Mouse (Mus musculus): ENCODE measurements around the gene Gm45753. TPM values are rescaled to one million over a fixed set of nuclear protein-coding genes. Genes with fewer than 3 reads are reported as not detected.

Gm45753 gene
- polyA plus RNA-seq, 2 experiments = not detected

DNA sequence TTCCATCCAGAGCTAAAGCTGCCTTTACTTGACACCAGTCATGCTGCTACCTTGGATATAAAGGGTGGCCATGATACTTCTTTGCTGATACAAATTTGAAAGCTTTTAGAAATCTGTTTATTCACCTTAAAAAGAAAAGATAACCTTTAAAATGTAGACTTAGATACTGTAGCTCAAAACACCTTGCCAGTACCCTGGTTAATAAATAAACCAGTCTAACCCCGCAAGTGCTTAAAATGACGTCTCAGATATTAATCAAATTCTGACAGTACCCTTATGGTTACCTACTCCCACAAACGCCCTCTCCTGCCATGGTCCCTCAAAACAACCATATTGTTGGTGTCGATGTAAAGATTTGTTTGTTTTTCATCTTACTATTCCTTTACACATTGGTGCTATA, 15.9 kb upstream of the Gm45753 start:
- no peak overlapping the region for H3K9ac ChIP-seq (ENCODE audit: low read depth, low read length, severe bottlenecking)
- H3K4me2 ChIP-seq (replicated peaks; ENCODE audit: low read depth, low read length, severe bottlenecking) = no peak overlapping the region
- no peak overlapping the region for H3K4me3 ChIP-seq (replicated peaks; ENCODE audit: low read length)
- no peak overlapping the region for H3K27ac ChIP-seq (replicated peaks; ENCODE audit: low read depth, low read length)
- no peaks in the 10 kb centered on the region for H3K9me3 ChIP-seq (ENCODE audit: control insufficient read depth, low read length)
- no peaks in the 10 kb centered on the region for H3K36me3 ChIP-seq (ENCODE audit: control insufficient read depth, insufficient read depth, low read length)
- no peak for TF ChIP-seq POLR2A (IDR thresholded peaks at IDR 0.05; ENCODE audit: borderline replicate concordance, extremely low read depth, insufficient read depth, insufficient read length)
- no peaks in the 10 kb centered on the region for H3K27me3 ChIP-seq (ENCODE audit: control insufficient read depth, insufficient read depth, low read length)
- no peaks in the 10 kb centered on the region for H3K4me1 ChIP-seq (ENCODE audit: control insufficient read depth, insufficient read depth, low read length)
- DNase-seq (ENCODE audit: low spot score) (no peak), ATAC-seq (ENCODE audit: low FRiP score, low read depth) (no peak)
- 85% methylated on average over 4 of the region's 4 CpGs for WGBS

DNA sequence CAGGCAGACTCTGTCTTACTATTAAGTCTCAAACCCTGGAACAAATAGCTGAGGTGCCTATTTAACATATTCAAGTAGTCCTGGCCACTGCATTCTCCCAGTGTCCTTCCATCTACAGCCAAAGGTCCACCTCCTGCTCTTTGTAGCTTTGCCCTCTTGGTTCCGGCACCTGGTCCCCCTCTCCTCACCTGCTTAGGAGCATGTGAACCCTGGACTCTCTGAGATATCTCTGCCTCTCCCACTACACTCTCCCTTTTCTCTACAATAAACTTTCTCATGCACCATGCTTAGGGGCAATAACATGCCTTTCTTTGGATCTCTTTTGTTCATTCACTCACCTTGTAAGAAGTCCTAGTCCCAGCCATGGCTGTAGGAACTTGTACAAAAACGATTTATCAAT, 13.1 kb upstream of the Gm45753 start:
- Histone ChIP-seq H3K9ac (ENCODE audit: low read depth, low read length, severe bottlenecking) (no peak overlapping the region), H3K36me3 (ENCODE audit: control insufficient read depth, insufficient read depth, low read length) (no peaks in the 10 kb centered on the region), H3K27me3 (ENCODE audit: control insufficient read depth, insufficient read depth, low read length) (no peaks in the 10 kb centered on the region), H3K27ac (replicated peaks; ENCODE audit: low read depth, low read length) (no peak overlapping the region), H3K4me3 (replicated peaks; ENCODE audit: low read length) (no peak overlapping the region), H3K4me2 (replicated peaks; ENCODE audit: low read depth, low read length, severe bottlenecking) (no peak overlapping the region), H3K9me3 (ENCODE audit: control insufficient read depth, low read length) (no peaks in the 10 kb centered on the region), H3K4me1 (ENCODE audit: control insufficient read depth, insufficient read depth, low read length) (no peaks in the 10 kb centered on the region)
- 82% methylated on average over 2 of the region's 2 CpGs for WGBS
- no peak for DNase-seq (ENCODE audit: low spot score)
- no peak for TF ChIP-seq POLR2A (IDR thresholded peaks at IDR 0.05; ENCODE audit: borderline replicate concordance, extremely low read depth, insufficient read depth, insufficient read length)
- no peak for ATAC-seq (ENCODE audit: low FRiP score, low read depth)

DNA sequence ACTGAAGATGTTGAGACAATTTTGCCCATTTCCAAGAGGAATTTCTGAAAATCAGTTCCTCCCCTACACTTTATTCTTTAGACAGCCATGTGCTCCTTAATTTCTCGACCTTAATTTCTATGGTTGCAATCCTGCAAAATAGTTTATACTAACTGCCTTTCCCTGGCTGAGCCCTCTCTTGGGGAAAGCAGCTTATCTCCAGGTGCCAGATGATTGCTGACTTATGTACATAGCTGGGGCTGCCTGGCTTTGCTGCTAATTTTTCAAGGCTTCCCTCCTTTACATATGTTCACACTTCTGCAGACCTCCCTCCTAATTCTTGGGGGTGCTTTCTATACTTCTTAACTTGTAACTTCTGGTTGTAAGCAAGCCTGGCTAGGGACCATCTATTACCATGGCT, 12.7 kb upstream of the Gm45753 start:
- 50% methylated on average over 1 of the region's 1 CpGs for WGBS
- H3K4me3 ChIP-seq (replicated peaks; ENCODE audit: low read length) = no peak overlapping the region
- H3K27me3 ChIP-seq (ENCODE audit: control insufficient read depth, insufficient read depth, low read length) = no peaks in the 10 kb centered on the region
- H3K9me3 ChIP-seq (ENCODE audit: control insufficient read depth, low read length) = no peaks in the 10 kb centered on the region
- DNase-seq (ENCODE audit: low spot score) = no peak
- no peak overlapping the region for H3K4me2 ChIP-seq (replicated peaks; ENCODE audit: low read depth, low read length, severe bottlenecking)
- H3K4me1 ChIP-seq (ENCODE audit: control insufficient read depth, insufficient read depth, low read length) = no peaks in the 10 kb centered on the region
- TF ChIP-seq POLR2A (IDR thresholded peaks at IDR 0.05; ENCODE audit: borderline replicate concordance, extremely low read depth, insufficient read depth, insufficient read length) = no peak
- H3K9ac ChIP-seq (ENCODE audit: low read depth, low read length, severe bottlenecking) = no peak overlapping the region
- H3K36me3 ChIP-seq (ENCODE audit: control insufficient read depth, insufficient read depth, low read length) = no peaks in the 10 kb centered on the region
- ATAC-seq (ENCODE audit: low FRiP score, low read depth) = no peak
- H3K27ac ChIP-seq (replicated peaks; ENCODE audit: low read depth, low read length) = no peak overlapping the region

DNA sequence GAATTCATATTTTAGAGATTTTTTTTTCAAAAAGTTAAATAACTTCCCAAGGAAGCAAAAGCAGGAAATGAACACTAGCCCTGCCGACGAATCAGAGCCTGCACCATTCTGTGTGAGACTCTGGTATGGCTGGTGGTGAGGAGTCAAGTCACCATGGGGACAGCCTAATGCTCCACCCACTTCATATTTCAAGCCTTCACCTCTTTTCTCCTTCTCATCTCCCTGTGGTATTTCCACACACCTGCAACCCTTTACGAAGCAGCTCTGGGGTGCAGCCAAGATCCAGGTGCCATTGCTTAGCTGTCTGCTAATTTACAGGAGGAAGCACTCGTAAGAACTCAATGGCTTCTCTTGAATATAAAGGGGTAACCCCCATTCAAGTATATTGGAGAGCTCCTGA, 2.7 kb upstream of the Gm45753 start:
- Histone ChIP-seq H3K27ac (replicated peaks; ENCODE audit: low read depth, low read length) (no peak overlapping the region), H3K9me3 (ENCODE audit: control insufficient read depth, low read length) (no peaks in the 10 kb centered on the region), H3K9ac (ENCODE audit: low read depth, low read length, severe bottlenecking) (no peak overlapping the region), H3K27me3 (ENCODE audit: control insufficient read depth, insufficient read depth, low read length) (no peaks in the 10 kb centered on the region), H3K4me1 (ENCODE audit: control insufficient read depth, insufficient read depth, low read length) (no peaks in the 10 kb centered on the region), H3K4me2 (replicated peaks; ENCODE audit: low read depth, low read length, severe bottlenecking) (no peak overlapping the region), H3K4me3 (replicated peaks; ENCODE audit: low read length) (no peak overlapping the region), H3K36me3 (ENCODE audit: control insufficient read depth, insufficient read depth, low read length) (no peaks in the 10 kb centered on the region)
- no peak for TF ChIP-seq POLR2A (IDR thresholded peaks at IDR 0.05; ENCODE audit: borderline replicate concordance, extremely low read depth, insufficient read depth, insufficient read length)
- no peak for DNase-seq (ENCODE audit: low spot score)
- 66% methylated on average over 4 of the region's 4 CpGs for WGBS
- 0 out of 2 replicates have a peak, but pooled peaks have one; percentile 19 for ATAC-seq (ENCODE audit: low FRiP score, low read depth)

DNA sequence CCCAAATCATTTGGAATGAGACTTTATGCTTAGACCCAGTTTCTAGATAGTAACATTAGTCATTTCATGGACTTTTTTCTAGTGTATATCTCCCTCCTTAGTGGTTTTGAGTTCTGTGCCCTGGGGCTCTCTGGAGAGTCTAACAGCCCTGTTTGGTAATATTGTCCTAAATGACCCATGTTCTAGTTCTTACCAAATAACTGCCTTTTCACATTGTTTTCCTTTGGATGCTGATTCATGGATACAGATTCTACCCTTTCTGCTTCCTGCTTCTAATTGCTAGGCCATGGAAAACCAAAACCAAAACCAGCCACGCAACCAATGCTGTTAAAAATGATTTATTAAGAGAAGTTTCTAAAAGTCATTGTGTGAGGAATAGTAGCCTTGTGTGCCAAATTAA, 2.8 kb downstream of the Gm45753 start:
- Histone ChIP-seq H3K27me3 (ENCODE audit: control insufficient read depth, insufficient read depth, low read length) (no peaks in the 10 kb centered on the region), H3K36me3 (ENCODE audit: control insufficient read depth, insufficient read depth, low read length) (no peaks in the 10 kb centered on the region), H3K4me2 (replicated peaks; ENCODE audit: low read depth, low read length, severe bottlenecking) (no peak overlapping the region), H3K9me3 (ENCODE audit: control insufficient read depth, low read length) (no peaks in the 10 kb centered on the region), H3K9ac (ENCODE audit: low read depth, low read length, severe bottlenecking) (no peak overlapping the region), H3K4me1 (ENCODE audit: control insufficient read depth, insufficient read depth, low read length) (no peaks in the 10 kb centered on the region), H3K4me3 (replicated peaks; ENCODE audit: low read length) (no peak overlapping the region), H3K27ac (replicated peaks; ENCODE audit: low read depth, low read length) (no peak overlapping the region)
- no peak for ATAC-seq (ENCODE audit: low FRiP score, low read depth)
- TF ChIP-seq POLR2A (IDR thresholded peaks at IDR 0.05; ENCODE audit: borderline replicate concordance, extremely low read depth, insufficient read depth, insufficient read length) = no peak
- no peak for DNase-seq (ENCODE audit: low spot score)
- 58% methylated on average over 1 of the region's 1 CpGs for WGBS

DNA sequence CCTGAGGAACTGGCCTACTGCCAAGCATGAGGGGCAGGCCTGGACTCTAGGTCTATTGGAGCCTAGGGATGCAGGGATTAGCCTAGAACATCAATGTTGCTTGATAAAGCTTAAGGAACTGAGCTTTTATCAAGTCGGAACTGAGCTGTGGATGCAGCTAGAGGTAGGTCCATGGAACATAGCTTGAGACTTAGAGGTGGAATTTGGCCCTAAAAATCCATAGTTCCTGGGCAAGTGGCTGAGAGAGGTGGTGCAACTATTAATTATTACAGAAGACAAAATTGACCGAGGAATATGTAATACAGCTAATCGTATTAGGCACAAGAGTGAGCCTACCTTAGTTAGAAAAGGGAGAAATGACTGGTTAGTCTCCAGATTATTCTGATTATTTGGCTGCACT, 3.9 kb downstream of the Gm45753 start:
- H3K36me3 ChIP-seq (ENCODE audit: control insufficient read depth, insufficient read depth, low read length) = no peaks in the 10 kb centered on the region
- WGBS = 88% methylated on average over 3 of the region's 3 CpGs
- H3K4me1 ChIP-seq (ENCODE audit: control insufficient read depth, insufficient read depth, low read length) = no peaks in the 10 kb centered on the region
- DNase-seq (ENCODE audit: low spot score) = no peak
- no peak overlapping the region for H3K27ac ChIP-seq (replicated peaks; ENCODE audit: low read depth, low read length)
- H3K9me3 ChIP-seq (ENCODE audit: control insufficient read depth, low read length) = no peaks in the 10 kb centered on the region
- no peaks in the 10 kb centered on the region for H3K27me3 ChIP-seq (ENCODE audit: control insufficient read depth, insufficient read depth, low read length)
- no peak for ATAC-seq (ENCODE audit: low FRiP score, low read depth)
- no peak overlapping the region for H3K4me3 ChIP-seq (replicated peaks; ENCODE audit: low read length)
- no peak overlapping the region for H3K9ac ChIP-seq (ENCODE audit: low read depth, low read length, severe bottlenecking)
- TF ChIP-seq POLR2A (IDR thresholded peaks at IDR 0.05; ENCODE audit: borderline replicate concordance, extremely low read depth, insufficient read depth, insufficient read length) = no peak
- no peak overlapping the region for H3K4me2 ChIP-seq (replicated peaks; ENCODE audit: low read depth, low read length, severe bottlenecking)
